Mouse (Mus musculus) myocyte (in vitro differentiated cells): Measurements from ENCODE around the gene Msi2.

Experiments used
- E2F4 ChIP-seq: IDR thresholded peaks from one replicate; pipeline ENCODE4 v1.6.1; 2011; ENCODE audit warnings: mild to moderate bottlenecking, control low read depth, moderate library complexity; ENCODE audit not compliant: insufficient read depth
- MYOD1 ChIP-seq, 3 experiments: IDR thresholded peaks; one replicate each; pipeline ENCODE4 v1.6.1; 2011; ENCODE audit warnings: control low read depth in 2 of 3, low read depth in 2 of 3, mild to moderate bottlenecking in 2 of 3, moderate library complexity in 1 of 3; ENCODE audit not compliant: insufficient read length in 2 of 3, control insufficient read depth in 1 of 3
- POLR2A ChIP-seq: IDR thresholded peaks from one replicate; pipeline ENCODE4 v1.6.1; 2011; ENCODE audit warnings: low read depth, mild to moderate bottlenecking, control low read depth, moderate library complexity; ENCODE audit not compliant: insufficient read length
- TCF12 ChIP-seq: IDR thresholded peaks from one replicate; pipeline ENCODE4 v1.6.1; 2011; ENCODE audit warnings: mild to moderate bottlenecking, control low read depth; ENCODE audit not compliant: poor library complexity, insufficient read depth, severe bottlenecking
- USF1 ChIP-seq: IDR thresholded peaks from one replicate; pipeline ENCODE4 v1.6.1; 2011; ENCODE audit warnings: low read depth, mild to moderate bottlenecking, control low read depth, moderate library complexity

DNA sequence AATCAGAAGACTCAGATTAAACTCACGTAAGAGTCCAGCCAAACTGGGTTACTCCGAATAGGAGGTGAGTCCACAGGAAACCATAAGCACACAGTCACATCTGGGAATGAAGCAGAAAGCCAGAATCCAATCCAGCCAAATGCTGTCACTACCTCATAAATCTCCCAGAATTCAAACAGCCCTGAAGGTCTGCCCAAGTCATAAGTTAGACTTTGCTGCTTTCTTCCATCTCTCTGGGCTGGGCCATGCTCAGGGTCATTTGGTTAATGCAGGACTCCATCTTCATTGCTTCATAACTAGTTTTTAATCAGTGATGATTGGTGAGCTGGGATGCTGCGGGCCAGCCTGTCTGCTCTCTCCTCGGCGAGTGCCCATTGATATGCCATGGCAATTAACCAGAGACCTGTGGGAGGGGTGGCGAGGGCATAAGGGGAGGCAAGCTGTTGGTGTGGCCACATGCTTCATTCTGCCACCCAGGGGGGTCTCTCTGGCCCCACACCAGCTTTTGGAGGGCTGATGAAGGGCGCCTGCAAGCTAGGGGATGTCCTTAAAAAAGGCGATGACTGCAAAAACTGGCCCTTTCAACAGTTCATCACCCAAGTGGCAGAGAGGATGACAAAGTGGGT, 385.9 kb downstream of the Msi2 start:
- TF ChIP-seq POLR2A: no peak
- TF ChIP-seq TCF12: no peak
- no peak for TF ChIP-seq E2F4
- TF ChIP-seq USF1: no peak
- no peak for TF ChIP-seq MYOD1 (IDR thresholded peaks at IDR 0.05; ENCODE audit: control insufficient read depth in 1 of 3, insufficient read length in 2 of 3, low read depth in 2 of 3)
